Mouse (Mus musculus) right cerebral cortex, postnatal 14 days (tissue): Measurements from ENCODE around the gene Ugt1a8.

Experiments used
- DNase-seq: peaks from one replicate; pipeline ENCODE4 v3.0.0; 2022

The Ugt1a8 gene

GRCm38 (mm10) chr1:88240579-88240978, 153.0 kb downstream of the Ugt1a8 start:
- DNase-seq, result peak; percentile 16

DNA sequence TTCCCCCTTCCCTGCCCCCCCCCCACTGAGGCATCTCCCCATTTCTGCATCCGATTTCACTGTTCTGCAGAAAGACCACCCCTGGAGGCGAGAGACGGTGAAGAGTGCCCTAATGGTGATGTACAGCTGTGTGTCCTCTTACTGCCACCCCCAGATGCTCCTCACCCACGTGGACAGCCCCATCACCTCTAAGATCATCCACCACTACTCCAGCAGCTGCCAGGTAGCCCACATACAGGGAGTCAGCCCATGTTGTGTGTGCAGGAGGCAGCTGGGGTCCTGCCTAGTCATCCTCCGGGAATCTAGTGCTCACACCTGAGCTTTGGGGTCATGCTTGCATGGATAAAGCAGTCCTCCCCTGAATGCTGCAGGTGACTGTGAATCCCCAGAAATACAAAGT, 156.2 kb downstream of the Ugt1a8 start:
- DNase-seq, result peak; percentile 3

- DNase-seq, result no peak
Observed at GRCm38 (mm10) chr1:88245881-88246280, 158.3 kb downstream of the Ugt1a8 start.

DNA sequence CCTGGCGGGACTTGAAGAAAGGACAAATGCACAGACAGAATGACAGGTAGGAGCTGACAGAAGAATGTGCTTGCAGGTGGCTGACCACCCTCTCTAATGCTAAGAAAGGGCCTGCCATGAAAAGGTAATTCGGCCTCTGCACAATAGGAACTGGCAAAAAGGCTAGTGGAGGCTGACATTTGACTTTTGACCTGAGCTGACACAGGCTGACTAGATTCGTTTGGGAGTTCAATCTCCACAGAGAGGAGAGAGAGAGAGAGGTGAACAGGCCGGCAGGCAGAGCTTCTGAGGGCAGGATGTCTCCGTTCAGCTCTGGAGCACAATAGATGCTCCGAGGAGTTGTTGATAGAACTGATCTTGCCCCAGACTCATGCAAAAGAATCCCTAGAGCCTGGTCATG, 158.8 kb downstream of the Ugt1a8 start:
- DNase-seq, result no peak

GRCm38 (mm10) chr1:88247660-88248059, 160.0 kb downstream of the Ugt1a8 start:
- DNase-seq, result no peak

GRCm38 (mm10) chr1:88248658-88249057, 161.0 kb downstream of the Ugt1a8 start:
- no peak for DNase-seq

DNA sequence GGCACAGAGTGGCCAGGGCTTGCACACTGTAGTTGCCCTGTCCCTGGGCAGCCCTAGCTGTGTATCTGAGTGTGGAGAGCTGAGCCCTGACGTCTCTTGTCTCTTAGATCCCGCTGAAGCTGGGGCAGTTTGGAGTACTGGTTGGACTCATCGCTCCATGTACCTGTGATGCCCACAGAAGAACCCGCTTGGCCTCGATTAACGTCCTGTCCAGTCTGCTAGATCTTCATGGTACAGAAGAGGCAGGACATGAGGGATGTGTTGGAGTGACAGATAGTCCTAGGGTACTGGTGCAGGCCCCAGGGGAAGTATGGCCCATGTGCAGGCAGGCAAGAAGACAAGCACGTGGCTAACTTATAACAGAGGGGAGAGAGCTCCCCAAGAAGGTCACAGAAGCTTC, 162.0 kb downstream of the Ugt1a8 start:
- DNase-seq, result no peak

- no peak for DNase-seq
Observed at GRCm38 (mm10) chr1:88250023-88250422, 162.4 kb downstream of the Ugt1a8 start.

- no peak for DNase-seq
Observed at GRCm38 (mm10) chr1:88253106-88253505, 165.5 kb downstream of the Ugt1a8 start.

- no peak for DNase-seq
Observed at GRCm38 (mm10) chr1:88253540-88253939, 165.9 kb downstream of the Ugt1a8 start.

GRCm38 (mm10) chr1:88254793-88255465, 167.3 kb downstream of the Ugt1a8 start:
- no peak for DNase-seq

- DNase-seq, result no peak
Observed at GRCm38 (mm10) chr1:88255466-88255857, 167.8 kb downstream of the Ugt1a8 start.

- no peak for DNase-seq
Observed at GRCm38 (mm10) chr1:88255989-88256754, 168.6 kb downstream of the Ugt1a8 start.

- DNase-seq, result no peak
Observed at GRCm38 (mm10) chr1:88256886-88257663, 169.5 kb downstream of the Ugt1a8 start.

DNA sequence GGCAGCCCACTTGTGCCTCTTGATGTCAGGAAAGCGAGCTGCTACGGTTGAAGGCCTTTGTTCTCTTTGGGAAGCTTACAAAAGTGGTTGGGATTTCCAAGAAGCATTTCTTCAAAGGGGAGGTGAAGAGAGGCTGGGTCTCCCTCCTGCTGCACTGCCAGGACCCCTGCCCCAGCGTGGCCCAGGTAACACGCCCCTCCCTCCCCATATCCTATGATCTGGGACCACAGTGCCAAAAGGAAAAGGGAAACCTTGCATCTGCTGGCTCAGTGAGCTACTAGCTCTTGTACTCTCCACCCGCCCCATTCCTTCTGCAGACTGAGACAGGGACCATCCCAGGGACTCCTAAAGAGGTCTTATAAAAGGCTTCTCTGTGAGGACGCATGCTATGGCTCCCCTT, 170.1 kb downstream of the Ugt1a8 start:
- DNase-seq, result no peak

GRCm38 (mm10) chr1:88258361-88258760, 170.7 kb downstream of the Ugt1a8 start:
- DNase-seq, result no peak

- no peak for DNase-seq
Observed at GRCm38 (mm10) chr1:88258881-88259642, 171.4 kb downstream of the Ugt1a8 start.

- DNase-seq, result no peak
Observed at GRCm38 (mm10) chr1:88259643-88260024, 172.0 kb downstream of the Ugt1a8 start.

DNA sequence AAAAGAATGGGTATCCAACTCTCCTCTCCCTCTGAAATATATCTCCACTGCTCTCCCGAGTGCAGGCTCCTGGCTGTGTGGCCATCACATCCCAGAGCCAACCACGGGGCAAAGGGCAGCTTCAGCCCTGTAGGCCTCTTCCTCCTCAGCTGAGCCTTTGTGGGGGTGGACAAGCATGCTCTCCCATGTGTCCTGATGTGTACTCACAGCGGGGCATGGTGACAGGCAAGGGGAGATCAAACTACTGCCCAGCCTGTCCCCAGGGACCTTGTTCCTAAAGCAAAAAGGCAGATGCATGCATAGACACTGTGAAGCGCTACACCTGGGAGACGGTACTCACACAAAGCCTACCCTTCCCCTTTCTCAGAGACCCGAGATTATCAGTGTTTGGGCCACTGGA, 172.5 kb downstream of the Ugt1a8 start:
- DNase-seq, result peak; percentile 46

- no peak for DNase-seq
Observed at GRCm38 (mm10) chr1:88260604-88261377, 173.2 kb downstream of the Ugt1a8 start.

- DNase-seq, result no peak
Observed at GRCm38 (mm10) chr1:88261706-88262105, 174.1 kb downstream of the Ugt1a8 start.

DNA sequence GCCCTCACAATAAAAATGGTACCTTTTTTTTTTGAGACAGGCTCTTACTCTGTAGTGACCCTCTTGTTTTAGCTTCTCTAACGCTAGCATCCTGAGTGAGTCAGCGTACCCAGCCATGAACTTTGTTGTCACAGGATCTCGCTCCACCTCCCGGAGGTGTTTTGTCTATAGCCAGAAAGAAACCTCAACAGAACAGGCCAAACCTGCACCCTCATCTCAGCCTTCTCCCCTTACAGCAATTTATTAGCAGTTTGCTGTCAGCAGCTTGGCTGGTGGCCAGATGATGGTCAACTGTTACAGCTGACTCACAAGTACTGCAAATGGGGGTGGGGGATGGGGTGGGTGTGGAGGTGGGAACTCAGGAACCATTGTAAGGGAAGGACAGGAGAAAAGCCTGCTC, 174.6 kb downstream of the Ugt1a8 start:
- peak; percentile 62 for DNase-seq
